In genomic region chr6:121177118-121177708, GRCm38 (mm10) we compare ENCODE assay signal across 13 mouse cellular contexts. TPM values are rescaled to one million over a fixed set of nuclear protein-coding genes. Genes with fewer than 3 reads are reported as not detected.
A peak's percentile ranks its signal among the peaks of the same experiment; 100 is the strongest.
DNase-seq lines count a peak whose midpoint lies in the region; ATAC-seq and TF ChIP-seq lines count a peak whose summit lies in the region.
"Had no signal": no experiment of that assay in that cellular context is flagged by ENCODE, and none has a peak within 500 bp of the region (broad histone marks: within the 10 kb centered on the region; RNA-seq: fewer than 3 reads in every experiment).

No protein-coding gene starts in this region.

- H3K4me1 ChIP-seq in hindbrain, embryonic 15.5 days (replicated peaks) = peaks cover 10% of the 10 kb centered on the region; the same call in 1 of the 2 replicates
- H3K4me1 ChIP-seq in hindbrain, embryonic 11.5 days (replicated peaks; ENCODE audit: control insufficient read depth, insufficient read depth, low read length) = peaks cover 2% of the 10 kb centered on the region; the same call in 1 of the 2 replicates
- peaks cover 0 to 10% of the 10 kb centered on the region in 2 experiments; a peak in 2 of 4 replicates for H3K4me1 ChIP-seq in liver, embryonic 14.5 days (replicated peaks; ENCODE audit: control insufficient read depth in 2 of 2, insufficient read depth in 2 of 2, low read length in 1 of 2)
- 0 out of 2 replicates have a peak, but pooled peaks cover 4% of the 10 kb centered on the region for H3K4me1 ChIP-seq in liver, embryonic 11.5 days (replicated peaks; ENCODE audit: control insufficient read depth, insufficient read depth, low read length)
- H3K4me1 ChIP-seq in limb, embryonic 10.5 days = peaks cover 30% of the 10 kb centered on the region
- peaks cover 11% of the 10 kb centered on the region for H3K4me1 ChIP-seq in midbrain, embryonic 10.5 days

- no peaks in the 10 kb centered on the region for H3K27me3 ChIP-seq in hindbrain, embryonic 15.5 days
- no peaks in the 10 kb centered on the region for H3K27me3 ChIP-seq in hindbrain, embryonic 11.5 days (ENCODE audit: control insufficient read depth, insufficient read depth, low read length)
- H3K27me3 ChIP-seq in liver, embryonic 14.5 days (ENCODE audit: control insufficient read depth, insufficient read depth, low read length) = no peaks in the 10 kb centered on the region; the same call in 1 of the 2 replicates
- no peaks in the 10 kb centered on the region for H3K27me3 ChIP-seq in liver, embryonic 11.5 days (replicated peaks; ENCODE audit: control insufficient read depth, insufficient read depth, low read length)
- no peaks in the 10 kb centered on the region for H3K27me3 ChIP-seq in limb, embryonic 10.5 days (ENCODE audit: low read depth, poor library complexity, severe bottlenecking)
- no peaks in the 10 kb centered on the region for H3K27me3 ChIP-seq in midbrain, embryonic 10.5 days (ENCODE audit: low read depth, poor library complexity, severe bottlenecking)
- H3K27me3 ChIP-seq: heart, embryonic 12.5 days; hindbrain, embryonic 12.5 days had no signal

- no peaks in the 10 kb centered on the region for H3K9me3 ChIP-seq in hindbrain, embryonic 15.5 days
- H3K9me3 ChIP-seq in hindbrain, embryonic 11.5 days (ENCODE audit: control insufficient read depth, low read length) = no peaks in the 10 kb centered on the region
- H3K9me3 ChIP-seq in liver, embryonic 14.5 days (ENCODE audit: control insufficient read depth, low read length) = no peaks in the 10 kb centered on the region
- H3K9me3 ChIP-seq in liver, embryonic 11.5 days (ENCODE audit: control insufficient read depth, low read length) = no peaks in the 10 kb centered on the region
- H3K9me3 ChIP-seq in limb, embryonic 10.5 days (replicated peaks) = no peaks in the 10 kb centered on the region
- H3K9me3 ChIP-seq in midbrain, embryonic 10.5 days (replicated peaks) = no peaks in the 10 kb centered on the region
- H3K9me3 ChIP-seq: heart, embryonic 12.5 days; hindbrain, embryonic 12.5 days had no signal

- no peak overlapping the region for H3K4me2 ChIP-seq in hindbrain, embryonic 15.5 days
- no peak overlapping the region for H3K4me2 ChIP-seq in hindbrain, embryonic 11.5 days (replicated peaks; ENCODE audit: low read depth, low read length)
- no peak overlapping the region for H3K4me2 ChIP-seq in liver, embryonic 14.5 days (ENCODE audit: low read depth)
- no peak overlapping the region for H3K4me2 ChIP-seq in liver, embryonic 11.5 days
- H3K4me2 ChIP-seq: heart, embryonic 12.5 days; hindbrain, embryonic 12.5 days had no signal

- ATAC-seq in hindbrain, embryonic 15.5 days (ENCODE audit: low FRiP score, low read depth) = 0 out of 2 replicates have a peak, but pooled peaks have one; percentile 19
- ATAC-seq in hindbrain, embryonic 11.5 days (ENCODE audit: low FRiP score) = no peak
- 0 out of 2 replicates have a peak, but pooled peaks have one; percentile 18 for ATAC-seq in liver, embryonic 14.5 days (ENCODE audit: insufficient read depth)
- ATAC-seq in liver, embryonic 11.5 days (replicated peaks; ENCODE audit: low FRiP score) = no peak

- H3K4me3 ChIP-seq in hindbrain, embryonic 15.5 days = no peak overlapping the region
- H3K4me3 ChIP-seq in hindbrain, embryonic 11.5 days (ENCODE audit: low read depth, low read length) = no peak overlapping the region
- no peak overlapping the region for H3K4me3 ChIP-seq in liver, embryonic 14.5 days (ENCODE audit: insufficient read depth in 1 of 2, low read depth in 2 of 2, low read length in 2 of 2)
- H3K4me3 ChIP-seq in liver, embryonic 11.5 days (ENCODE audit: low read depth, low read length) = no peak overlapping the region
- H3K4me3 ChIP-seq in limb, embryonic 10.5 days = no peak overlapping the region
- no peak overlapping the region for H3K4me3 ChIP-seq in midbrain, embryonic 10.5 days
- H3K4me3 ChIP-seq: heart, embryonic 12.5 days; hindbrain, embryonic 12.5 days had no signal

- H3K9ac ChIP-seq in hindbrain, embryonic 15.5 days = no peak overlapping the region
- H3K9ac ChIP-seq in hindbrain, embryonic 11.5 days (ENCODE audit: low read depth, low read length) = no peak overlapping the region
- H3K9ac ChIP-seq in liver, embryonic 14.5 days (replicated peaks) = no peak overlapping the region
- no peak overlapping the region for H3K9ac ChIP-seq in liver, embryonic 11.5 days (ENCODE audit: low read depth, low read length)
- H3K9ac ChIP-seq: heart, embryonic 12.5 days; hindbrain, embryonic 12.5 days had no signal

- no peaks in the 10 kb centered on the region for H3K36me3 ChIP-seq in hindbrain, embryonic 15.5 days
- no peaks in the 10 kb centered on the region for H3K36me3 ChIP-seq in hindbrain, embryonic 11.5 days (ENCODE audit: control insufficient read depth, insufficient read depth, low read length)
- H3K36me3 ChIP-seq in liver, embryonic 14.5 days (replicated peaks; ENCODE audit: control insufficient read depth, insufficient read depth, low read depth) = no peaks in the 10 kb centered on the region
- H3K36me3 ChIP-seq in liver, embryonic 11.5 days (ENCODE audit: control insufficient read depth, insufficient read depth, low read length) = no peaks in the 10 kb centered on the region
- no peaks in the 10 kb centered on the region for H3K36me3 ChIP-seq in limb, embryonic 10.5 days
- no peaks in the 10 kb centered on the region for H3K36me3 ChIP-seq in midbrain, embryonic 10.5 days
- H3K36me3 ChIP-seq: heart, embryonic 12.5 days; hindbrain, embryonic 12.5 days had no signal

- no peak overlapping the region for H3K27ac ChIP-seq in hindbrain, embryonic 15.5 days (replicated peaks)
- H3K27ac ChIP-seq in hindbrain, embryonic 11.5 days (ENCODE audit: low read depth, low read length) = no peak overlapping the region
- no peak overlapping the region for H3K27ac ChIP-seq in liver, embryonic 14.5 days
- no peak overlapping the region for H3K27ac ChIP-seq in liver, embryonic 11.5 days (ENCODE audit: low read depth, low read length)
- H3K27ac ChIP-seq in limb, embryonic 10.5 days = 0 out of 2 replicates have a peak overlapping the region, but pooled peaks have one; percentile 10
- H3K27ac ChIP-seq in midbrain, embryonic 10.5 days (replicated peaks) = no peak overlapping the region
- H3K27ac ChIP-seq: hindbrain, embryonic 12.5 days had no signal

- TF ChIP-seq CTCF in liver, embryonic 14.5 days (IDR thresholded peaks at IDR 0.05; ENCODE audit: low read depth) = no peak

- WGBS in hindbrain, embryonic 15.5 days = 89% methylated on average over 7 of the region's 7 CpGs
- 93% methylated on average over 7 of the region's 7 CpGs for WGBS in hindbrain, embryonic 11.5 days
- WGBS in liver, embryonic 14.5 days (ENCODE audit: insufficient replicate concordance) = 67% methylated on average over 7 of the region's 7 CpGs
- WGBS in liver, embryonic 11.5 days = 86% methylated on average over 7 of the region's 7 CpGs
- WGBS in limb, embryonic 10.5 days = 85% methylated on average over 7 of the region's 7 CpGs
- WGBS in midbrain, embryonic 10.5 days = 85% methylated on average over 7 of the region's 7 CpGs

- no peak for TF ChIP-seq EP300 in liver, embryonic 14.5 days (IDR thresholded peaks at IDR 0.05; ENCODE audit: low read depth)

- no peak for DNase-seq in hindbrain, embryonic 11.5 days (ENCODE audit: low spot score)
- DNase-seq in liver, embryonic 14.5 days (ENCODE audit: low read depth in 3 of 3, low spot score in 3 of 3) = no peak
- no peak for DNase-seq in liver, embryonic 11.5 days (ENCODE audit: low spot score)
- DNase-seq in limb, embryonic 10.5 days (ENCODE audit: low spot score) = no peak
- no peak for DNase-seq in right cerebral cortex, postnatal 36 days (ENCODE audit: low spot score in 2 of 2)
- DNase-seq in midbrain, embryonic 10.5 days (ENCODE audit: low spot score) = no peak
- DNase-seq: cerebellum, adult 8-10 months; embryo, embryonic 11 days; gastrocnemius, postnatal 36 days; lung, adult 18-20 months had no signal

RNA-seq across cellular contexts. Expression of gene Pex26, which starts 6.3 kb away (rescaled TPM):
- polyA plus RNA-seq in hindbrain, embryonic 15.5 days (2015; fragmentation: Nextera tagmentation; extraction: Ambion mirVana) = 15.1 and 16.0 TPM in 2 replicates
- 5.7 and 6.4 TPM in 2 replicates for polyA plus RNA-seq in hindbrain, embryonic 11.5 days (2014; fragmentation: Nextera tagmentation; extraction: Ambion mirVana)
- polyA plus RNA-seq in liver, embryonic 14.5 days (2012; rRNA removed) = 3.2 and 3.3 TPM in 2 replicates
- polyA plus RNA-seq in liver, embryonic 14.5 days (2014; fragmentation: Nextera tagmentation; extraction: Ambion mirVana) = 2.2 and 2.4 TPM in 2 replicates
- polyA plus RNA-seq in liver, embryonic 11.5 days (2014; fragmentation: Nextera tagmentation; extraction: Ambion mirVana) = 6.0 and 6.3 TPM in 2 replicates
- 8.9 and 10.3 TPM in 2 replicates for polyA plus RNA-seq in limb, embryonic 10.5 days (2016; fragmentation: Nextera tagmentation; extraction: Ambion mirVana)
- polyA plus RNA-seq in midbrain, embryonic 10.5 days (2016; fragmentation: Nextera tagmentation; extraction: Ambion mirVana) = 8.5 and 8.8 TPM in 2 replicates

RNA-seq across cellular contexts. Expression of gene Tuba8, which starts 33.3 kb away (rescaled TPM):
- polyA plus RNA-seq in hindbrain, embryonic 15.5 days (2015; fragmentation: Nextera tagmentation; extraction: Ambion mirVana) = 0.87 and 0.96 TPM in 2 replicates
- 0.54 and 0.60 TPM in 2 replicates for polyA plus RNA-seq in hindbrain, embryonic 11.5 days (2014; fragmentation: Nextera tagmentation; extraction: Ambion mirVana)
- 1.1 and 1.2 TPM in 2 replicates for polyA plus RNA-seq in liver, embryonic 14.5 days (2012; rRNA removed)
- 5.1 and 6.0 TPM in 2 replicates for polyA plus RNA-seq in liver, embryonic 14.5 days (2014; fragmentation: Nextera tagmentation; extraction: Ambion mirVana)
- polyA plus RNA-seq in liver, embryonic 11.5 days (2014; fragmentation: Nextera tagmentation; extraction: Ambion mirVana) = 10.5 and 11.5 TPM in 2 replicates
- 0.33 and 0.40 TPM in 2 replicates for polyA plus RNA-seq in limb, embryonic 10.5 days (2016; fragmentation: Nextera tagmentation; extraction: Ambion mirVana)
- 0.22 and 0.36 TPM in 2 replicates for polyA plus RNA-seq in midbrain, embryonic 10.5 days (2016; fragmentation: Nextera tagmentation; extraction: Ambion mirVana)

RNA-seq across cellular contexts. Expression of gene Mical3, which starts 46.4 kb away (rescaled TPM):
- polyA plus RNA-seq in hindbrain, embryonic 15.5 days (2015; fragmentation: Nextera tagmentation; extraction: Ambion mirVana) = 34.4 and 37.2 TPM in 2 replicates
- 17.1 and 27.4 TPM in 2 replicates for polyA plus RNA-seq in hindbrain, embryonic 11.5 days (2014; fragmentation: Nextera tagmentation; extraction: Ambion mirVana)
- polyA plus RNA-seq in liver, embryonic 14.5 days (2012; rRNA removed) = 6.0 and 8.1 TPM in 2 replicates
- polyA plus RNA-seq in liver, embryonic 14.5 days (2014; fragmentation: Nextera tagmentation; extraction: Ambion mirVana) = 9.4 and 12.8 TPM in 2 replicates
- 16.6 and 20.2 TPM in 2 replicates for polyA plus RNA-seq in liver, embryonic 11.5 days (2014; fragmentation: Nextera tagmentation; extraction: Ambion mirVana)
- 8.2 and 9.8 TPM in 2 replicates for polyA plus RNA-seq in limb, embryonic 10.5 days (2016; fragmentation: Nextera tagmentation; extraction: Ambion mirVana)
- 9.0 and 10.2 TPM in 2 replicates for polyA plus RNA-seq in midbrain, embryonic 10.5 days (2016; fragmentation: Nextera tagmentation; extraction: Ambion mirVana)

Comparison
In these comparisons a context has a peak if more than half of its experiments do, and no peak if none do; other contexts are left out.
1. ATAC-seq: peak in hindbrain, embryonic 15.5 days (single experiment) and liver, embryonic 14.5 days (single experiment); none in hindbrain, embryonic 11.5 days (single experiment) and liver, embryonic 11.5 days (single experiment).